Mouse (Mus musculus) mouse trophoblast stem cell (cell line): ENCODE data around the gene Fam124a.
"Not testable (repeated sequence)": the region's sequence is repeated elsewhere in the genome, so short reads cannot be mapped to it uniquely, and the experiment has no call there.

Experiments used
- in situ Hi-C, 2 experiments: fragments of 300-500 bp; cut with MseI, MboI; formaldehyde crosslinking; loops; 2 replicates in 1 of 2; 3 replicates in 1 of 2; pipeline ENCODE4 v1.15.1; 2025

Gene Fam124a

GRCm38 (mm10) chr14:62574906-62575305 is 19.4 kb downstream of the Fam124a start:
- in situ Hi-C loops, result no loop called here

- in situ Hi-C loops, result no loop called here
Measured at GRCm38 (mm10) chr14:62575862-62576261, 20.3 kb downstream of the Fam124a start.

- in situ Hi-C loops, result no loop called here
Measured at GRCm38 (mm10) chr14:62580945-62581344, 25.4 kb downstream of the Fam124a start.

GRCm38 (mm10) chr14:62581768-62582167 is 26.2 kb downstream of the Fam124a start:
- in situ Hi-C loops, result no loop called here

GRCm38 (mm10) chr14:62584637-62585036 is 29.1 kb downstream of the Fam124a start:
- in situ Hi-C loops, result no loop called here

- in situ Hi-C loops, result no loop called here
Measured at GRCm38 (mm10) chr14:62585338-62585737, 29.8 kb downstream of the Fam124a start.

GRCm38 (mm10) chr14:62600109-62600522 is 44.6 kb downstream of the Fam124a start:
- in situ Hi-C loops, result no loop called here

GRCm38 (mm10) chr14:62602271-62602670 is 46.7 kb downstream of the Fam124a start:
- in situ Hi-C loops, result no loop called here

- in situ Hi-C loops, result no loop called here
Measured at GRCm38 (mm10) chr14:62602869-62603268, 47.3 kb downstream of the Fam124a start.

- in situ Hi-C loops, result no loop called here
Measured at GRCm38 (mm10) chr14:62607791-62608196, 52.3 kb downstream of the Fam124a start.

- in situ Hi-C loops, result no loop called here
Measured at GRCm38 (mm10) chr14:62609904-62610303, 54.4 kb downstream of the Fam124a start.

GRCm38 (mm10) chr14:62622393-62622792 is 66.9 kb downstream of the Fam124a start:
- in situ Hi-C loops, result no loop called here

GRCm38 (mm10) chr14:62627951-62628350 is 72.4 kb downstream of the Fam124a start:
- in situ Hi-C loops, result no loop called here

GRCm38 (mm10) chr14:62637436-62638344 is 82.2 kb downstream of the Fam124a start:
- in situ Hi-C loops, result no loop called here

GRCm38 (mm10) chr14:62638345-62638702 is 82.8 kb downstream of the Fam124a start:
- in situ Hi-C loops, result no loop called here

GRCm38 (mm10) chr14:62639111-62639510 is 83.6 kb downstream of the Fam124a start:
- in situ Hi-C loops, result no loop called here

- in situ Hi-C loops, result no loop called here
Measured at GRCm38 (mm10) chr14:62639551-62639950, 84.0 kb downstream of the Fam124a start.

- in situ Hi-C loops, result no loop called here
Measured at GRCm38 (mm10) chr14:62640396-62640795, 84.9 kb downstream of the Fam124a start.

GRCm38 (mm10) chr14:62642368-62642767 is 86.8 kb downstream of the Fam124a start:
- in situ Hi-C loops, result not testable (repeated sequence)

- in situ Hi-C loops, result no loop called here
Measured at GRCm38 (mm10) chr14:62648405-62648804, 92.9 kb downstream of the Fam124a start.

- in situ Hi-C loops, result no loop called here
Measured at GRCm38 (mm10) chr14:62650376-62650775, 94.8 kb downstream of the Fam124a start.

GRCm38 (mm10) chr14:62651771-62652170 is 96.2 kb downstream of the Fam124a start:
- in situ Hi-C loops, result no loop called here

- in situ Hi-C loops, result no loop called here
Measured at GRCm38 (mm10) chr14:62655996-62656395, 100.5 kb downstream of the Fam124a start.
